Mouse (Mus musculus) kidney, adult 2 months (tissue): Measurements from ENCODE around the gene Rab6a. TPM values are rescaled to one million over a fixed set of nuclear protein-coding genes. Genes with fewer than 3 reads are reported as not detected.

Experiments used
- DNase-seq: peaks from one replicate; pipeline ENCODE4 v3.0.0; 2021
- H3K27ac ChIP-seq: fragments of 200-500 bp; 2 replicates; pipeline ENCODE4 v1.5.1; 2012; ENCODE audit warnings: low read depth, low read length, control low read depth, inconsistent platforms; ENCODE audit not compliant: insufficient read depth
- H3K27me3 ChIP-seq: fragments of 200-500 bp; replicated peaks from 2 replicates; pipeline ENCODE4 v1.6.1; 2012; ENCODE audit warnings: mild to moderate bottlenecking, moderate library complexity, low read length, inconsistent platforms; ENCODE audit not compliant: control insufficient read depth, insufficient read depth
- H3K36me3 ChIP-seq: fragments of 200-500 bp; 2 replicates; pipeline ENCODE4 v1.6.1; 2012; ENCODE audit warnings: mild to moderate bottlenecking, moderate library complexity, low read length, inconsistent platforms; ENCODE audit not compliant: control insufficient read depth, insufficient read depth
- H3K4me1 ChIP-seq: fragments of 200-500 bp; 2 replicates; pipeline ENCODE4 v1.6.1; 2011; ENCODE audit warnings: low read length; ENCODE audit not compliant: control insufficient read depth, insufficient read depth
- H3K4me3 ChIP-seq: fragments of 200-500 bp; 2 replicates; pipeline ENCODE4 v1.5.1; 2011; ENCODE audit warnings: mild to moderate bottlenecking, low read depth, low read length, control low read depth; ENCODE audit not compliant: insufficient read depth
- CTCF ChIP-seq: fragments of 200-500 bp; conservative IDR thresholded peaks from 2 replicates; pipeline ENCODE4 v1.5.1; 2011; ENCODE audit warnings: low read depth, mild to moderate bottlenecking, control low read depth, low read length, moderate library complexity, mixed read lengths; ENCODE audit not compliant: insufficient read depth, insufficient read length
- POLR2A ChIP-seq: fragments of 200-500 bp; IDR thresholded peaks from one replicate; pipeline ENCODE4 v1.6.1; 2011; ENCODE audit warnings: low read depth, low read length, control low read depth
- WGBS: fragments of 180-500 bp; shearing (Covaris S2); methylation state at CpG from one replicate; pipeline ENCODE4 v1.1.7; 2018; 5-methylcytosine and 5-hydroxymethylcytosine counted together
- polyA plus RNA-seq: library from polyadenylated mRNA; depleted of rRNA; stranded (reverse); fragments of >200 nt; gene quantifications from 2 replicates; pipeline ENCODE4 v1.2.3, GENCODE M21; 2012

Gene Rab6a
- polyA plus RNA-seq, 1 experiment = 21.1 TPM

DNA sequence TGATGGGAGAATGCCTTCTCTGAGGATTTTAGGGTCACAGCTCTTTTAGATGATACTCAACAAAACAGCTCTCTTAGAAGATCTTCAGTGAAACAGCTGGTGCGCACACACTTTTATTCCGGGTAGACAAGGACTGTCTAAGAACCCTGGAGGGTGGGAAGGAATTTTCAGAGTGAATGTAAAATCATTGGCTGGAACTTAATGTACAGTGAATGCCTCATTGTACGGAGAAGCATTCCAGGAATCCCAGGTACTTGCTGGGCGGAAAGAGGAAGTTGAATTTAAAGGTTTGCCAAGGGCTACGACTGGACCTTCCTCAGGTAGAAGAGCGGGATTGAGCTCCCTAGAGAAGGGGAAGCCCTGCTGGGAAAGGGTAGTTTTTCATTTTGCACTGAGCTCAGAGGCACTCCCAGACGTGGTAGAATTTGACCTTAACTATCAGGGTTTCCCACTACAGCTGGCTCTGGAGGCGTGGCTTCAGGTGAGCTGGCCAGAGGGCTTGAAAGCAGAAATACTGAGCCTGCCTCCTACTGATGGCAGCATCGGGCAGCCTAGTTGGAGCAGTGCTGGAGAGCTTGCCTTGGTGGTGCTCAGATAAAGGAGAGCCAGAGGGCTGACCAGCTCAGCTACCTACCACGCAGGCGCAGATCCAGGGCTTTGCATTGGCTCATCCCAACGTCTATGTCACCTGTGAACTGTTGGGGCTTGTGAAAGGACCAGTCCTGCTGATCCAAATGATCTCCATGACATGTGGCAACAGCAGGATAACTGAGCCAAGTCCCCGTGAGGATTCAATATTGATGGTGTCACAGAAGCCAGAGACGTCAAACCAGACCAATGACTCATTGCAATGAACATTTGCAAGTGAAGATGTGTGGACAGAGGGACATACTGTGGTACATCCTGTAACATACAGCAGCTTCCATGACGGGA is 72.0 kb downstream of the Rab6a start:
- Histone ChIP-seq H3K4me3 (no peak overlapping the region), H3K4me1 (no peaks in the 10 kb centered on the region), H3K27ac (no peak overlapping the region), H3K36me3 (no peaks in the 10 kb centered on the region), H3K27me3 (no peaks in the 10 kb centered on the region)
- TF ChIP-seq POLR2A = no peak
- TF ChIP-seq CTCF = no peak
- 56% methylated on average over 15 of the region's 15 CpGs for WGBS
- DNase-seq = peak; percentile 8

GRCm38 (mm10) chr7:100681132-100681531 is 73.9 kb downstream of the Rab6a start:
- H3K27me3 ChIP-seq = no peaks in the 10 kb centered on the region
- H3K27ac ChIP-seq = no peak overlapping the region
- no peaks in the 10 kb centered on the region for H3K4me1 ChIP-seq
- no peak overlapping the region for H3K4me3 ChIP-seq
- no peak for TF ChIP-seq POLR2A
- TF ChIP-seq CTCF = no peak
- no peak for DNase-seq
- no peaks in the 10 kb centered on the region for H3K36me3 ChIP-seq
- WGBS = 55% methylated on average over 5 of the region's 5 CpGs

DNA sequence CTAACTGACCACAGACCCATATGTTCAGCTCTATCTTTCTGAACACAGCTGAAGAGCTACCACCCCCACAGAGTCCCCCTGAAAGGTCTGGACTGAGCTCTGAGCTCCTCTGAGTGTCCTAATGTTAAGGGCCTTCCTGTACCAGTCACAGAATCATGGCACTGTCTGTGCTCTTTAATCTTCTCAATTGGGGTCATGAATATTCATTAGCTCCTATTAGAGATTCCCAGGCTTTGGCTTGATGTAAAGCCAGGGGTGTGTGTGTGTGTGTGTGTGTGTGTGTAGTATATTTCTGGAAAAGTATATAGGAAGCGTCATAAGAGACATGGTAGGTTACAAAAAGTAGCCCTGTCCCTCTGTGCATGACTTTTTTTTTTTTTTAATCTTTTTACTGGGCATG is 76.0 kb downstream of the Rab6a start:
- TF ChIP-seq CTCF (no peak), POLR2A (no peak)
- whole genome bisulfite sequencing = 97% methylated on average over 1 of the region's 1 CpGs
- Histone ChIP-seq H3K4me1 (no peaks in the 10 kb centered on the region), H3K36me3 (no peaks in the 10 kb centered on the region), H3K4me3 (no peak overlapping the region), H3K27ac (no peak overlapping the region), H3K27me3 (no peaks in the 10 kb centered on the region)
- no peak for DNase-seq

DNA sequence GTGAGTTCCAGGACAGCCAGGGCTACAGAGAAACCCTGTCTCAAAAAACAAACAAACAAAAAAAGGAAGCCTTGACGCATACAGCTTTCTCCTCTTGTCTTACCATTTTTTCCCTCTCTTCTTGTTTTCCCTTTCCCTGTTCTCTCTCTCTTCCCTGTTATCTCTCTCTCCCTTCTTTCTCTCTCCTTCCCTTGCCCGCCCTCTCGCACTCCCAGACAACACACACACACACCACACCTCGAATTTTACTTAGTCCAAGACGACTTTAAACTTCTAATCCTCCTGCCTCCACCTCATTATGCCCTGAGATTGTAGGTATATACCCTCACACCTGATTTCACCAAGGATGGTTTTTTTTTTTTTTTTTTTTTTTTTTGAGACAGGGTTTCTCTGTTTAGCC is 76.9 kb downstream of the Rab6a start:
- DNase-seq = no peak
- TF ChIP-seq POLR2A (no peak), CTCF (no peak)
- Histone ChIP-seq H3K4me3 (no peak overlapping the region), H3K4me1 (no peaks in the 10 kb centered on the region), H3K27me3 (no peaks in the 10 kb centered on the region), H3K36me3 (no peaks in the 10 kb centered on the region), H3K27ac (no peak overlapping the region)
- 68% methylated on average over 5 of the region's 5 CpGs for WGBS

- no peaks in the 10 kb centered on the region for H3K36me3 ChIP-seq
- H3K27me3 ChIP-seq = no peaks in the 10 kb centered on the region
- DNase-seq = peak; percentile 57
- no peaks in the 10 kb centered on the region for H3K4me1 ChIP-seq
- no peak for TF ChIP-seq POLR2A
- peak; percentile 67 for TF ChIP-seq CTCF
- H3K4me3 ChIP-seq = no peak overlapping the region
- no peak overlapping the region for H3K27ac ChIP-seq
- WGBS = 54% methylated on average over 7 of the region's 7 CpGs
Measured at GRCm38 (mm10) chr7:100684538-100684937, 77.3 kb downstream of the Rab6a start.

- DNase-seq = peak; percentile 70
- TF ChIP-seq POLR2A (no peak), CTCF (peak; percentile 93)
- WGBS = 42% methylated on average over 13 of the region's 13 CpGs
Measured at GRCm38 (mm10) chr7:100685061-100686030, 78.1 kb downstream of the Rab6a start.

More at GRCm38 (mm10) chr7:100685061-100686030, 78.1 kb downstream of the Rab6a start:
- Histone ChIP-seq H3K4me1 (no peaks in the 10 kb centered on the region), H3K27me3 (no peaks in the 10 kb centered on the region), H3K36me3 (no peaks in the 10 kb centered on the region), H3K27ac (no peak overlapping the region), H3K4me3 (no peak overlapping the region)
